Mouse (Mus musculus) embryonic facial prominence, embryonic 13.5 days (tissue): ENCODE data around the gene Rbms1. TPM values are rescaled to one million over a fixed set of nuclear protein-coding genes. Genes with fewer than 3 reads are reported as not detected.

Experiments used
- polyA plus RNA-seq: library from polyadenylated mRNA; unstranded; fragments of >200 nt; fragmentation: Nextera tagmentation; extraction: Ambion mirVana; gene quantifications from 2 replicates; pipeline ENCODE4 v1.2.1, GENCODE M21; 2015

Gene Rbms1
- polyA plus RNA-seq, 1 experiment from 2014 or later: 117 TPM

Other genes with a start within 250 kb of the Rbms1 start
- 2.1 and 2.4 TPM in 2 replicates for gene Itgb6, start 240.5 kb downstream of the Rbms1 start, polyA plus RNA-seq